Mouse (Mus musculus): ENCODE results near the gene Lrp5. TPM values are rescaled to one million over a fixed set of nuclear protein-coding genes. Genes with fewer than 3 reads are reported as not detected.

Gene Lrp5
- polyA plus RNA-seq, 1 experiment from 2014 or later, result 3.6 TPM

DNA sequence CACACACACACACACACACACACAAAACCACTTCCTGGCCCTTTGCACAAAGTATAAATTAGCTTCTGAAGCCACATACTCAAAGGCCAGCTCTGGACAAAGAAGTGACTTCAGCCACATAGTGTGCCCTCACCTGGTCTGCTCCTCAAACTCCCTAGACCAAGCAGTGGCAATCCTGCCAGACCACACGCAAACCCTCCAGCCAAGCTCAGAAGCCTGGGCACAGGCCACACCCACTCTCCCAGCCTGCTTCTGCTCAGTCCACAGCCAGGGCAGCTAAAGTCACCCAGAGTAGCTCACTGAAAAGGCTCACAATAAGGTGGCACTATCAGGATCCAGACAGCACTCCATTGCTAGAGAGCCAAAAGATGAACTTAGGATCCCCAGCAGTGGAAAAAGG lies 30.2 kb downstream of the Lrp5 start:
- 58% methylated on average over 1 of the region's 1 CpGs for WGBS (ENCODE audit: insufficient replicate concordance)
- H3K9me3 ChIP-seq (ENCODE audit: low read length), result no peaks in the 10 kb centered on the region; the same call in 1 of the 2 replicates
- no peak for DNase-seq
- no peak overlapping the region for H3K9ac ChIP-seq (replicated peaks)
- no peak overlapping the region for H3K4me2 ChIP-seq (ENCODE audit: low read depth, low read length)
- 0 out of 2 replicates have a peak, but pooled peaks cover 13% of the 10 kb centered on the region for H3K4me1 ChIP-seq (ENCODE audit: insufficient read depth)
- no peak for ATAC-seq
- TF ChIP-seq CTCF (IDR thresholded peaks at IDR 0.05; ENCODE audit: low read depth) (no peak), EP300 (IDR thresholded peaks at IDR 0.05; ENCODE audit: low read depth) (no peak)
- H3K27me3 ChIP-seq (ENCODE audit: insufficient read depth, low read length), result no peaks in the 10 kb centered on the region
- no peak overlapping the region for H3K4me3 ChIP-seq (ENCODE audit: low read depth, low read length)
- 0 out of 2 replicates have a peak overlapping the region, but pooled peaks have one; percentile 11 for H3K27ac ChIP-seq (ENCODE audit: low read depth)
- H3K36me3 ChIP-seq (replicated peaks; ENCODE audit: insufficient read depth, low read length), result peaks cover 31% of the 10 kb centered on the region

DNA sequence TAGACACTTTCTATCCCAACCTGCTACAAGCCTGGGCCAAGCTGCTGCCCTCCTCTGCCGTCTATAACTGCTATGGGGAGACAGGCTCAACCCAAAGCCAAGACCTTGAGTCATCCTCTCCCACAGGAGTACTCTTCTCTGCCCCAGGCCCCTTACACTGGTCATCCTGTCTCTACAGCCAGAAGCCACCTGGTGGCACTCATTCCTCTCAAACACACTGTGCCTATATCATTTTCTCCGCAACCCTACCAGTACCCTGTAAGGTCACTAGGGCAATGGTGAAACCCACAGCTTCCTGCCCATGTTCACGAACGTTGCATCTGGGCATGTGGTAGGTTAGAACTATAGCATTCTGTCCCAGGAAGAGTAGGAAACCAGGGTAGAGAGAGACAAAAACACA lies 31.4 kb downstream of the Lrp5 start:
- H3K4me2 ChIP-seq (ENCODE audit: low read depth, low read length), result no peak overlapping the region
- H3K4me3 ChIP-seq (ENCODE audit: low read depth, low read length), result no peak overlapping the region
- H3K36me3 ChIP-seq (replicated peaks; ENCODE audit: insufficient read depth, low read length), result peaks cover 33% of the 10 kb centered on the region
- H3K4me1 ChIP-seq (ENCODE audit: insufficient read depth), result 0 out of 2 replicates have a peak, but pooled peaks cover 13% of the 10 kb centered on the region
- 26% methylated on average over 4 of the region's 4 CpGs for WGBS (ENCODE audit: insufficient replicate concordance)
- peak overlapping the region; percentile 11; the same call in 1 of the 2 replicates for H3K27ac ChIP-seq (ENCODE audit: low read depth)
- H3K9ac ChIP-seq (replicated peaks), result no peak overlapping the region
- no peak for ATAC-seq
- TF ChIP-seq EP300 (IDR thresholded peaks at IDR 0.05; ENCODE audit: low read depth), result no peak
- peak; percentile 56 for TF ChIP-seq CTCF (IDR thresholded peaks at IDR 0.05; ENCODE audit: low read depth)
- H3K27me3 ChIP-seq (ENCODE audit: insufficient read depth, low read length), result no peaks in the 10 kb centered on the region
- DNase-seq, result no peak
- H3K9me3 ChIP-seq (ENCODE audit: low read length), result no peaks in the 10 kb centered on the region; the same call in 1 of the 2 replicates

DNA sequence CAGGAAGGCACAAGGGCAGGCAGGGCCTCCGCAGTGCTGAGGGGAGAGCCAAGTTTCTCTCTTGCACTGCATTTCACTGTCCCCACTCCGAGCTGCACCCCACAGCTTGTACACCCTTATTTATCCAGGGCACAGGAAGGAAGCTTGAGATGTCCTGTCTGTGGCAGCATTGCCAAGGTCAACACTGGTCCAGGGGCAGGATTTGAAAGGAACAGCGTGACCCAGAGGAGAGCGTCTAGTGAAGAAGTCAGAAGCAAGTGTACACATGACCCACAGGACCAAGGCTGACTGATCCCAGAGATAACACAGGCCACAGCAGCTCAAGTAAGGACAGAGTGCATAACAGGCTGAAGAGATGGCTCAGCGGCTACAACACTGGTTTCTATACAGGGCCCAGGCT lies 32.3 kb downstream of the Lrp5 start:
- H3K27ac ChIP-seq (ENCODE audit: low read depth), result 0 out of 2 replicates have a peak overlapping the region, but pooled peaks have one; percentile 1
- H3K27me3 ChIP-seq (ENCODE audit: insufficient read depth, low read length), result no peaks in the 10 kb centered on the region
- no peak overlapping the region for H3K4me3 ChIP-seq (ENCODE audit: low read depth, low read length)
- DNase-seq, result no peak
- H3K4me1 ChIP-seq (ENCODE audit: insufficient read depth), result 0 out of 2 replicates have a peak, but pooled peaks cover 13% of the 10 kb centered on the region
- no peaks in the 10 kb centered on the region; the same call in 1 of the 2 replicates for H3K9me3 ChIP-seq (ENCODE audit: low read length)
- no peak overlapping the region for H3K4me2 ChIP-seq (ENCODE audit: low read depth, low read length)
- H3K36me3 ChIP-seq (replicated peaks; ENCODE audit: insufficient read depth, low read length), result peaks cover 35% of the 10 kb centered on the region
- WGBS (ENCODE audit: insufficient replicate concordance), result 49% methylated on average over 5 of the region's 5 CpGs
- TF ChIP-seq EP300 (IDR thresholded peaks at IDR 0.05; ENCODE audit: low read depth), result no peak
- TF ChIP-seq CTCF (IDR thresholded peaks at IDR 0.05; ENCODE audit: low read depth), result no peak
- ATAC-seq, result peak; percentile 24
- H3K9ac ChIP-seq (replicated peaks), result no peak overlapping the region

DNA sequence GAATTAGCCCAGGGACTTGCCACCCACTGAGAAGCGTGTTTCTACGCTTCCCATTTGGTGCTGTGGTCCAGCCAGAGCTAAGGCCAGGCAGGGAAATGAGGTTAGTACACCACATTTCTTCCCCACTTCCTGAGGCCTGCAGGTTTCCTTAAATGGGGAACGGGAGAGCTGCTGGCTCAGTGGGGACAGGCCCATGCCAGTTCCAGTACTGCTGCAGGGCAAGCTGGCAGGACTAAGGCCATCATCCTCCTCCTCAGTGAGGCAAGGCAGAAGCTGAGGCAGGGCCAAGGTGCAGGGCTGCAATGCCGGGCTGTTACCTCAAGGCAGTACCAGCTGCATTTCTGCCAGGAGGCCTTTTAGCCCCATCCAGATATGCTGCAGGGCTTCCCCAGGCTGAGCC lies 32.9 kb downstream of the Lrp5 start:
- no peak for ATAC-seq
- no peak for TF ChIP-seq CTCF (IDR thresholded peaks at IDR 0.05; ENCODE audit: low read depth)
- no peak for TF ChIP-seq EP300 (IDR thresholded peaks at IDR 0.05; ENCODE audit: low read depth)
- no peak overlapping the region for H3K4me2 ChIP-seq (ENCODE audit: low read depth, low read length)
- H3K9me3 ChIP-seq (ENCODE audit: low read length), result no peaks in the 10 kb centered on the region; the same call in 1 of the 2 replicates
- no peak for DNase-seq
- H3K9ac ChIP-seq (replicated peaks), result no peak overlapping the region
- 50% methylated on average over 4 of the region's 4 CpGs for WGBS (ENCODE audit: insufficient replicate concordance)
- no peak overlapping the region for H3K4me3 ChIP-seq (ENCODE audit: low read depth, low read length)
- H3K27ac ChIP-seq (ENCODE audit: low read depth), result peak overlapping the region; percentile 1; the same call in 1 of the 2 replicates
- no peaks in the 10 kb centered on the region for H3K27me3 ChIP-seq (ENCODE audit: insufficient read depth, low read length)
- 0 out of 2 replicates have a peak, but pooled peaks cover 13% of the 10 kb centered on the region for H3K4me1 ChIP-seq (ENCODE audit: insufficient read depth)
- H3K36me3 ChIP-seq (replicated peaks; ENCODE audit: insufficient read depth, low read length), result peaks cover 33% of the 10 kb centered on the region

DNA sequence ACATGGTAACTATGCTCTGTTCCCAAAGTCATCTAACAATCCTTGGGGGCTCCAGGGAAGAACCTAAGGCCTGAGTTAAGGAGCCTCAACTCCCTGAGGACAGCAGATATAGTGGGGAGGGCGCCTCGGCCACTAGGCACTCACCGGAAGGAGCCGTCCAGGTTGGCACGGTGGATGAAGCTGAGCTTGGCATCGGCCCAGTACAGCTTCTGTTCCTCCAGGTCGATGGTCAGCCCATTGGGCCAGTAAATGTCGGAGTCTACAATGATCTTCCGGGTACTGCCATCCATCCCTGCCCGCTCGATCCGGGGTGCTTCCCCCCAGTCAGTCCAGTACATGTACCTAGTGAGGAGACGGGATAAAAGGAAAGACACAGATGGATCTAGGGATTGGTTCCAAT lies 34.4 kb downstream of the Lrp5 start:
- no peak for TF ChIP-seq CTCF (IDR thresholded peaks at IDR 0.05; ENCODE audit: low read depth)
- no peak for TF ChIP-seq EP300 (IDR thresholded peaks at IDR 0.05; ENCODE audit: low read depth)
- ATAC-seq (no peak), DNase-seq (no peak)
- no peak overlapping the region for H3K9ac ChIP-seq (replicated peaks)
- no peaks in the 10 kb centered on the region for H3K27me3 ChIP-seq (ENCODE audit: insufficient read depth, low read length)
- no peaks in the 10 kb centered on the region; the same call in 1 of the 2 replicates for H3K9me3 ChIP-seq (ENCODE audit: low read length)
- H3K27ac ChIP-seq (ENCODE audit: low read depth), result no peak overlapping the region
- H3K4me1 ChIP-seq (ENCODE audit: insufficient read depth), result 0 out of 2 replicates have a peak, but pooled peaks cover 13% of the 10 kb centered on the region
- no peak overlapping the region for H3K4me2 ChIP-seq (ENCODE audit: low read depth, low read length)
- no peak overlapping the region for H3K4me3 ChIP-seq (ENCODE audit: low read depth, low read length)
- peaks cover 25% of the 10 kb centered on the region for H3K36me3 ChIP-seq (replicated peaks; ENCODE audit: insufficient read depth, low read length)
- WGBS (ENCODE audit: insufficient replicate concordance), result 88% methylated on average over 13 of the region's 13 CpGs

DNA sequence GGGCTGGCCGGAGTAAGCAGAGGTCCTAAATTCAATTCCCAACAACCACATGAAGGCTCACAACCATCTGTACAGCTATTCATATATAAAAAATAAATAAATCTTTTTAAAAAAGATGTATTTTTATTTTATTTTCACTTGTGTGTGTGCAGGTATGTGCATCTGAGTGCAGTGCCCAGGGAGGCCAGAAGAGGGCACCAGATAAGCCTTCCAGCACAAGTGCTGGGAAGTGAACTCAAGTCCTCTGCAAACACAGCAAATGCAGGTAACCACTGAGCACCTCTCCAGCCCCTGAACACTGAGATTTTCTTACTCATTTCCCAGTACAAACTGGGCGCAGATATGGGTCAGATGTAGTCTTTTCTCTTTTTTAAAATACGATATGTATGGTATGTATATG lies 35.1 kb downstream of the Lrp5 start:
- DNase-seq, result no peak

More for the DNA sequence above, 35.1 kb downstream of the Lrp5 start:
- peak; percentile 52 for TF ChIP-seq CTCF (IDR thresholded peaks at IDR 0.05; ENCODE audit: low read depth)
- TF ChIP-seq EP300 (IDR thresholded peaks at IDR 0.05; ENCODE audit: low read depth), result no peak
- peaks cover 27% of the 10 kb centered on the region for H3K36me3 ChIP-seq (replicated peaks; ENCODE audit: insufficient read depth, low read length)
- no peaks in the 10 kb centered on the region; the same call in 1 of the 2 replicates for H3K9me3 ChIP-seq (ENCODE audit: low read length)
- no peak overlapping the region for H3K4me2 ChIP-seq (ENCODE audit: low read depth, low read length)
- 0 out of 2 replicates have a peak, but pooled peaks cover 10% of the 10 kb centered on the region for H3K4me1 ChIP-seq (ENCODE audit: insufficient read depth)
- H3K4me3 ChIP-seq (ENCODE audit: low read depth, low read length), result no peak overlapping the region
- ATAC-seq, result no peak
- no peaks in the 10 kb centered on the region for H3K27me3 ChIP-seq (ENCODE audit: insufficient read depth, low read length)
- H3K9ac ChIP-seq (replicated peaks), result no peak overlapping the region
- H3K27ac ChIP-seq (ENCODE audit: low read depth), result no peak overlapping the region
- 96% methylated on average over 3 of the region's 3 CpGs for WGBS (ENCODE audit: insufficient replicate concordance)
